Mouse (Mus musculus) adrenal gland, adult 8-10 months (tissue): Measurements from ENCODE around the gene Ccl4. TPM values are rescaled to one million over a fixed set of nuclear protein-coding genes. Genes with fewer than 3 reads are reported as not detected.

Source experiments
- DNase-seq: peaks from one replicate; pipeline ENCODE4 v3.0.0; 2022
- total RNA-seq, 4 experiments: library from RNA; stranded (reverse); gene quantifications; 2 replicates each; pipeline ENCODE4 v1.2.4; 2022

Gene Ccl4
- total RNA-seq, 4 experiments from 2014 or later, result 0.52 to 1.4 (median 0.59) TPM; not detected in 1

DNA sequence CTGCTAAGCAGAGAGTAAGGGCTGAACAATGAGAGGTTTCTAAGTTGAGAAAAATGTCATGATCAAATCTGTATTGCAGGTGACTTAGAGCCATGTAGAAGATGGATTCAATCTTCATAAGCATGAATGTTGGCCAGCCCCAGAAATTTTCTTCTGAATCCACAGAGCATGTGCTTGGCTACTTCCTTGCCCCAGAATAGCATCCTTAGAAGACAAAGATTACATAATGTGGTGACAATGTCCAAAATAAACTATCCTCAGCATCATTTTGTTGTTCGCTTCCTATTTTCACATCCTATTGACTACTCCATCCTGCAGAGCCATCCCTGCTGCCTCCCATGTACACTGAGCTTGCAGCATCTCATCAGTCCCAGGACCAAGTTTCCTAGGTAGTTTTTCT is 13.3 kb downstream of the Ccl4 start:
- no peak for DNase-seq

DNA sequence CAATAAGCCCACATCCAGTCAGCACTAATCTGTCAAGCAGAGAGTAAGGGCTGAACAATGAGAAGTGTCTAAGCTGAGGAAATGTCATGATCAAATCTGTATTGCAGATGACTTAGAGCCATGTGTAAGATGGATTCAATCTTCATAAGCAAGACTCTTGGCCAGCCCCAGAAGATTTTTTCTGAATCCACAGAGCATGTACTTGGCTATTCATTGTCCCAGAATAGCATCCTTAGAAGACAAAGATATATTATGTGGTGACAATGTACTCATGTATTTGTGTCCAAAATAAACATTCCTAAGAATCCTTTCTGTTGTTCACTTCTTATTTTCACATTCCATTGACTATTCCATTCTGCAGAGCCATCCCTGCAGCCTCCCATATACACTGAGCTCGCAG is 27.5 kb downstream of the Ccl4 start:
- DNase-seq, result no peak

DNA sequence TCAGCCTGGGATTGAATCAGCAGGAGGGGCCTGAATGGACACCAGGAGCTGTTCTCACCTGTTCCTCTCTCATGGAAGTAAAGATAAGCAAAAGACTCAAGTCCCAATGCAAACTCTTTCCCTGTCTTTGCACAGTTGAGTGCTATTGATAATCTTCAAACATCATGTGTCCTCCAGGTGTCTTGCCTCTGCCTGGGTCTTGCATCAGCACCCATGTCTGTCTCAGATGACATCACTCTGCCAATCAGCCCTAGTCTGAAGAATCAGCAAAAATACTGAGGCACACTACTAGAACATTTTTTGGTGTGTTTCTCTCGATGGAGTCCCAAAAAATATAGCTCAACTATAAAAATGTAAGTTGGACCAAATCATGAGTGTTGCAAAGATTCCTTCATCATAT is 29.6 kb downstream of the Ccl4 start:
- no peak for DNase-seq

DNA sequence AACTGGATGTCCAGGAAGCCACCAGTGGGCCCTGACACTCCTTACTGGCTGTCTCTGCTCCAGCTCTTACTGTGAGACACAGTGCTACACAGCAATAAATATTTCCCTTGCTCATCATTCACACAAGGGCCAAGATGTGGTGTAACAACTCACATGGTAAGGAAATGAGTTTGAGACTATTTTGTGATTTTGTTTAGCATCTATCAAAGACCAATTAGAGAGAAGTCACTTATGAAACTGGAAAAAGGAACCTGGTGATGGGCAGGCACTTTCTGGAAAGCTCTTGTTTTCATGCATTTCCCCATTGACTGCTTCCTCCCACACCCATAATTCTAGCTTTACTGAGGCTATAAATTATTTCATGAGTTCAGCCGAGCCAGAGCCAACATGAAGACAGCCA is 41.3 kb downstream of the Ccl4 start, which contains the start of gene Wfdc17:
Gene Wfdc17 (plus strand): TSS at position 287 of the 400 bp plus-strand sequence.
- DNase-seq, result no peak

DNA sequence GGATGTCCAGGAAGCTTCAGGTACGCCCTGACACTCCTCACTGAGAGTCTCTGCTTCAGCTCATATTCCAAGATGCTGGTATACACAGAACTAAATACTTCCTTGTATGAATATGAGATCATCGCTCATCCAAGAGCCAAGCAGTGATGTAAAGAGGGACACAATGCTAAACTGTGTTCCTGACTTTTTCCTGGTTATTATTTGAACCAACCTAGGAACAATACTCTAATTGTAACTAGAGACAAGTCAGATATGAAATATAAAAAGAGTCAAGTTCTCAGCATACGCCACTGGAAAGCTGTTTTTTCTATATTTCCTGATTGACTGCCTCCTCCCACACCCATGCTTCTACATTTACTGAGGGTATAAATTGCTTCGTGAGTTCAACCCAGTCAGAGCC is 46.3 kb downstream of the Ccl4 start, which contains the start of gene Wfdc18:
Gene Wfdc18 (plus strand): TSS at position 301 of the 400 bp plus-strand sequence.
- no peak for DNase-seq

DNA sequence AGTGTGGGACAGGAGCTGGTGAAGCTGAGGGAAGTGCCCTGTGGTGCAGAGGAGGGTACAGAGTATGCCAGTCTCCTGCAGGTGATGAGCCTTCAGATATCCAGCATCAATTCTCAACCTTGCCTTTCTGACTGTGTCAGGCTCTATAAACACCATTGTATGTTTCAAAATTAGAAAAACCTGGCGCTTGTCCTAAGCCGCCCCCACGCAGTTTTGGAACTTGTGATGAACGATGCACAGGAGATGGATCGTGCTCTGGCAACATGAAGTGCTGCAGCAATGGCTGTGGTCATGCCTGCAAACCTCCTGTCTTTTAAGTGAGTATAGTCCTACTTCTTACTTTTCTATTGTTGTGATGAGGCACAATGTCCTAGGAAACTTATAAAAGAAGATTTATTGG is 47.3 kb downstream of the Ccl4 start:
- no peak for DNase-seq

DNA sequence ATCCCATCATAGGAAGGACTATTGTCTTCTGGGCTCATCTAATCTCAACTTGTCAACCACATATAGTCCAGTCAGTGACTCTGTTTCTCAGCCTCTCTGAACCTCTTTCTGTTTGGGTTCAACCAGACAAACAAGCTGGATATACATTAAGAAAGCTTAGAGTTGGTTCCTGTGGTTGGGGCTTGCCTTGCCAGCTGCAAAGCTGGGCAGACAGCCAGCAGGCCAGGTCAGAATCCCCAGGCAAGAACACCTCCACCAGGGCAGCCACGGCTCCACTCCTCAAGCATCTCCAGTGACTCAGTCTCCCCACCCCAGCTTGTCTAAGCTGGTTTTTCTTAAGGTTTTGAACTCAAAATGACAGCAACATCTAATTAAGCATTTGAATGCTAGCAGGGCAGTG is 50.3 kb downstream of the Ccl4 start:
- no peak for DNase-seq

DNA sequence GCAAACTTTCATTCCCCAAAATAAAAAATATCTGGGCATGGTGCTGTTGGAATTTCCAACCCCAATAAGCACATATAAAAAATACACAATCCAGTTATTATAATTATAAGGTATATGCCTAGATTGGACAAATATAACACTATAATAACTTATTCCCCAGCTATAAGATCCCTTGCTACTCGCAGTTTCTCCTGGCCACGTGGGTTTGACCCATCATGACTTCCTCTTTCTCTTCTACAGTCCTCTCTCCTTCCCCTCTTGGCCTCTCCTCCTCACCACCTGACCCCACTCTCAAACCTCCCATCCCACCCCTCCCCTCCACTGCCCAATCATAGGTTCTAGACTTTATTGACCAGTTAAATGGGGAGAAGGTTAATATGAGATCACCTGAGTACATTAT is 51.5 kb downstream of the Ccl4 start:
- DNase-seq, result no peak

Other genes with a start within 250 kb of the Ccl4 start
- under 1 TPM in 1 of 4 experiments, not detected in 3; 0.19 TPM for gene Gas2l2, start 233.1 kb upstream of the Ccl4 start, total RNA-seq
- under 1 TPM in 1 of 4 experiments, not detected in 3; 0.89 TPM for gene 1700020L24Rik, start 224.9 kb upstream of the Ccl4 start, total RNA-seq
- 10 to 100 TPM; 15.5 to 19.1 (median 17.8) TPM for gene Mmp28, start 199.5 kb upstream of the Ccl4 start, total RNA-seq
- 10 to 100 TPM; 58.3 to 80.5 (median 68.7) TPM for gene Taf15, start 189.5 kb upstream of the Ccl4 start, total RNA-seq
- not detected for gene Heatr9, start 140.4 kb upstream of the Ccl4 start, total RNA-seq
- 1 to 10 TPM; 2.1 to 3.8 (median 2.7) TPM for gene Ccl5, start 132.1 kb upstream of the Ccl4 start, total RNA-seq
- gene Ccl9, start 83.9 kb upstream of the Ccl4 start, total RNA-seq, result 10 to 100 TPM in 1 of 4 experiments, 1 to 10 TPM in 3; 3.8 to 11.6 (median 6.6) TPM
- gene Ccl6, start 69.5 kb upstream of the Ccl4 start, total RNA-seq, result 10 to 100 TPM; 11.5 to 22.0 (median 14.3) TPM
- gene Rpl9-ps1, start 17.0 kb upstream of the Ccl4 start, total RNA-seq, result not detected
- gene Ccl3, start 13.2 kb upstream of the Ccl4 start, total RNA-seq, result 1 to 10 TPM in 2 of 4 experiments, under 1 TPM in 2; 0.67 to 1.1 (median 0.91) TPM
- gene Wfdc17, start 41.4 kb downstream of the Ccl4 start, total RNA-seq, result 10 to 100 TPM in 1 of 4 experiments, 1 to 10 TPM in 3; 1.4 to 12.0 (median 5.6) TPM
- not detected for gene Wfdc18, start 46.4 kb downstream of the Ccl4 start, total RNA-seq
- gene Wfdc21, start 84.4 kb downstream of the Ccl4 start, total RNA-seq, result 1 to 10 TPM in 2 of 4 experiments, not detected in 2; 1.3 to 2.2 TPM
- gene Heatr6, start 91.1 kb downstream of the Ccl4 start, total RNA-seq, result 10 to 100 TPM; 15.7 to 22.4 (median 18.8) TPM
- under 1 TPM in 2 of 4 experiments, not detected in 2; 0.11 to 0.12 TPM for gene Hnf1b, start 187.5 kb downstream of the Ccl4 start, total RNA-seq